Mouse (Mus musculus): ENCODE data around the gene Vmn2r12. TPM values are rescaled to one million over a fixed set of nuclear protein-coding genes. Genes with fewer than 3 reads are reported as not detected.

The Vmn2r12 gene
- polyA plus RNA-seq (2012; rRNA removed; ENCODE audit: low replicate concordance) = not detected in 2 replicates

DNA sequence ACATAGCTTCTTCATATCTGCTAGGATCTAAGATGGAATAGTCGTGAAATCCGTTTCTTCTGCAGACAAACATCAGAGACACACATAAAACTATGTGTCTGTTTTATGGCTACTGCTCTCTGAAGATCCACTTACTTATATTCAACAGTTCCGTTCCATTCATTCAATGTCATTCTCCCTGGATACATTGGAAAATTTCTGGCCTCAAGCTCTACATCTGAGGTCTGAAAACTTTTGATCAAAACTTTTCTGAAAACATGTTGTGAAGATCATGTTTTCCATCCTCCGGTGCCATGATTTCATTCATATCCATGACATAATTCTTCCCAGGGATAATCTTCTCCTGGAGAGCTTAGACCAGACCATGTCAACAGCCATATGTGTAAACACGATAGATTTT lies at the start of gene Vmn2r12:
Gene Vmn2r12 (minus strand): TSS at position 101 of the 400 bp plus-strand sequence.

DNA sequence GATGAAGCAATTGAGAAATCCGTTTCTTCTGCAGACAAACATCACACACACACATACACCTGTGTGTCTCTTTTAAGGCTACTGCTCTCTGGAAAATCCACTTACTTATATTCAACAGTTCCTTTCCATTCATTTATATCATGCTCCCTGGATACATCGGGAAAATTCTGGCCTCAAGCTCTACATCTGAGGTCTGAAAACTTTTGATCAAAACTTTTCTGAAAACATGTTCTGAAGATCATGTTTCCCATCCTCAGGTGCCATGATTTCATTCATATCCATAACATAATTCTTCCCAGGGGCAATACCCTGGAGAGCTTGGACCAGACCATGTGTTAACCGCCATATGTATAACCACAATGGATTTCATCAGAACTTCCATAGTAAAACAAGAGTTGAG lies 38.3 kb downstream of the Vmn2r12 start, which contains the start of gene Vmn2r11:
Gene Vmn2r11 (minus strand): TSS at position 101 of the 400 bp plus-strand sequence.

Other genes starting within 250 kb of the Vmn2r12 start
- not detected in 2 replicates for gene Vmn2r9, start 245.3 kb downstream of the Vmn2r12 start, polyA plus RNA-seq (2012; rRNA removed; ENCODE audit: low replicate concordance)
- not detected in 2 replicates for gene Vmn2r10, start 91.4 kb downstream of the Vmn2r12 start, polyA plus RNA-seq (2012; rRNA removed; ENCODE audit: low replicate concordance)
- not detected in 2 replicates for gene Vmn2r11, start 38.4 kb downstream of the Vmn2r12 start, polyA plus RNA-seq (2012; rRNA removed; ENCODE audit: low replicate concordance)
- not detected in 2 replicates for gene Vmn2r13, start 94.2 kb upstream of the Vmn2r12 start, polyA plus RNA-seq (2012; rRNA removed; ENCODE audit: low replicate concordance)
- gene Vmn2r14, start 126.8 kb upstream of the Vmn2r12 start, polyA plus RNA-seq (2012; rRNA removed; ENCODE audit: low replicate concordance) = not detected in 2 replicates
- not detected in 2 replicates for gene Vmn2r15, start 199.7 kb upstream of the Vmn2r12 start, polyA plus RNA-seq (2012; rRNA removed; ENCODE audit: low replicate concordance)
- gene Vmn2r16, start 232.2 kb upstream of the Vmn2r12 start, polyA plus RNA-seq (2012; rRNA removed; ENCODE audit: low replicate concordance) = not detected in 2 replicates